Mouse (Mus musculus) left cerebral cortex, adult 2 months (tissue): ENCODE measurements around the gene Vmn1r13. TPM values are rescaled to one million over a fixed set of nuclear protein-coding genes. Genes with fewer than 3 reads are reported as not detected.
"Not testable (repeated sequence)": the region's sequence is repeated elsewhere in the genome, so short reads cannot be mapped to it uniquely, and the experiment has no call there.

ENCODE experiments used
- DNase-seq, 2 experiments: peaks; one replicate each; pipeline ENCODE4 v3.0.0; 2021 to 2022; ENCODE audit warnings: low spot score in 2 of 2, mixed read lengths in 1 of 2; ENCODE audit errors: extremely low spot score in 1 of 2
- H3K27ac ChIP-seq: fragments of 200-600 bp; 2 replicates; pipeline ENCODE4 v1.8.1; 2022
- H3K4me3 ChIP-seq: fragments of 200-600 bp; 2 replicates; pipeline ENCODE4 v1.8.1; 2022
- CTCF ChIP-seq: fragments of 200-600 bp; IDR thresholded peaks from 2 replicates; pipeline ENCODE4 v1.8.1; 2022; ENCODE audit warnings: antibody characterized with exemption, mild to moderate bottlenecking, moderate library complexity
- intact Hi-C: fragments of 180-260 bp; cut with DNase I; formaldehyde crosslinking; loops from one replicate; pipeline ENCODE4 v1.15.1; 2025
- long read RNA-seq, 2 experiments: library from polyadenylated mRNA; stranded (forward); transcript quantifications; one replicate each; pipeline ENCODE4 v2.0.0; 2021; ENCODE audit warnings: borderline mapping rate in 2 of 2
- total RNA-seq, 2 experiments: library from RNA; stranded (reverse); gene quantifications; 2 replicates each; pipeline ENCODE4 v1.2.3; 2021

Gene Vmn1r13
- not detected for total RNA-seq
- long read RNA-seq, experiment 1, result 0 reads
- long read RNA-seq, experiment 2, result 0 reads

DNA sequence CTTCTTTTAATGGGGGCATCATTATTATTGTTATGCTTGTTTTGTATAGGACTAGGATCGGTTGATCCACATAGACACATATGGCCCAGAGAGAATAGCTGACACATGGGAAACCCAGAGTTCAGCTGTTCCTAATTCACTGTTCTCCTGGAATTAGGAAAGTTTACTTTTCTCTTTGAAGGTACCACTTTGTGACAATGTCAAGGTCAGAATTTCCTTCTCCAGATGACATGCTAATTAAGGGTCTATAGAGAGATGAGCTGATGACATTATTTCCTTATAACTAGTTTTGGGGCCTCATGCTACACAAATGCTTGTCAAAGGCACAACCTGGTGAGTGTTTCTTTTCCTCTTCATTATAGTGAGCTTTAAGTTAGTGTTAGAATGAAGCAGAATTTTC is at the start of gene Vmn1r13:
Gene Vmn1r13, plus strand, starts transcription at position 301 of the 400 bp plus-strand sequence.
- intact Hi-C loops, H3K27ac ChIP-seq, DNase-seq, H3K4me3 ChIP-seq: not testable (repeated sequence)

DNA sequence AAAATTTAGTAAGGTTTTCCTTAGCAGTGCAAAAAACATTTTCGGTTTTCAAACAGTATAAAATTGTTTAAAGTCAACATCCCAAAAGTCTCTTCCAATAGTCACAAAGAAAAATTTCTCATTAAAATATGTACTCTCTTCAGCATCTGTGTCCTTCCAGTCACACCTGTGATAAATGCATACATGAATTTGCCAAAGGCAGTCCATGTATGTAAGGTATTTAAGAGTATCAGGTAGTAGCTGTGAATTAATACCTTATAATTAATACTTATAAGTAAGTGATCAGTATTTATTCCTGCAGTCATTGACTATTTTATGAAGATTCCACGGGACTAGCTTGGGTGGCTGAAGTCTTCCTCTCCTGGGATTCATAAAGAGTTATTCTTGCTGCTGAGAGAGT is 46.5 kb upstream of the Vmn1r13 start, which contains the start of gene Vmn1r12:
Gene Vmn1r12, plus strand, starts transcription at position 301 of the 400 bp plus-strand sequence.
- no peak within 1 kb of the TSS for H3K4me3 ChIP-seq

GRCm38 (mm10) chr6:57190016-57190415 is 13.1 kb upstream of the Vmn1r13 start:
- H3K4me3 ChIP-seq, H3K27ac ChIP-seq, intact Hi-C loops, DNase-seq: not testable (repeated sequence)

More for the DNA sequence above, 46.5 kb upstream of the Vmn1r13 start, which contains the start of gene Vmn1r12:
- intact Hi-C loops, result no loop called here
- H3K27ac ChIP-seq, result no peak within 1 kb of the TSS
- no peak for DNase-seq
- TF ChIP-seq CTCF, result no peak

GRCm38 (mm10) chr6:57231386-57231785 is 28.3 kb downstream of the Vmn1r13 start, which contains the start of gene Vmn1r14:
TSS of gene Vmn1r14 (plus strand) at chr6:57231686.
- H3K4me3 ChIP-seq, result no peak within 1 kb of the TSS
- H3K27ac ChIP-seq, result no peak within 1 kb of the TSS
- DNase-seq, result no peak
- no peak for TF ChIP-seq CTCF
- intact Hi-C loops, result no loop called here

- Histone ChIP-seq H3K27ac (no peak within 1 kb of the TSS), H3K4me3 (no peak within 1 kb of the TSS)
- DNase-seq, result no peak
- no peak for TF ChIP-seq CTCF
- intact Hi-C loops, result no loop called here
These were observed 54.6 kb downstream of the Vmn1r13 start, which contains the start of gene Vmn1r15 for GRCm38 (mm10) chr6:57257652-57258051. TSS of gene Vmn1r15 (plus strand) at chr6:57257952.

DNA sequence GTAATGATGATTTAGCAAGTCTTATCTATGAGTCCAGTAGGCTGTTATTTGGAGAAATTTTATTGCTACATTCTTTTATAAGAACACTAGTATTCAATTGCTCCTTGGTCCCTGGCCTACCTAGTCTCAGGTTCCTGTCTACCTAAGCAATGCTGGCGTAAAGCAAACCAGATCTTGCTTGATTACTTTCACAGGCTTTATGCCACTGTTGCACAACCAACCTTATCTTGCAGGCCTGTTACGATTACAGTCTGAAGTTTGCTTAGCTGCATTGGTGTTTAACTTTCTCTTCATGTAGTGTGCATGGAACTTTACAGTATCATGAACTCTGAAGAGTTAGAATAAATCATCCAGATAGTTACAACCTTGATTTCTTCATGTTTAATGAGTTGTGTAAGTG is 57.9 kb downstream of the Vmn1r13 start:
- no peak for TF ChIP-seq CTCF
- no peak overlapping the region for H3K27ac ChIP-seq
- intact Hi-C loops, result no loop called here
- H3K4me3 ChIP-seq, result no peak overlapping the region
- DNase-seq, result no peak

Other genes with a start within 250 kb of the Vmn1r13 start
- not detected for gene Vmn1r5, start 233.0 kb upstream of the Vmn1r13 start, total RNA-seq
- not detected for gene Vmn1r6, start 206.0 kb upstream of the Vmn1r13 start, total RNA-seq
- not detected for gene Vmn1r7, start 178.0 kb upstream of the Vmn1r13 start, total RNA-seq
- gene Vmn1r8, start 171.0 kb upstream of the Vmn1r13 start, total RNA-seq, result not detected
- gene Vmn1r9, start 136.5 kb upstream of the Vmn1r13 start, total RNA-seq, result not detected
- gene Vmn1r10, start 93.8 kb upstream of the Vmn1r13 start, total RNA-seq, result not detected
- gene Vmn1r11, start 69.8 kb upstream of the Vmn1r13 start, total RNA-seq, result not detected
- not detected for gene Vmn1r12, start 46.4 kb upstream of the Vmn1r13 start, total RNA-seq
- gene Vmn1r14, start 28.4 kb downstream of the Vmn1r13 start, total RNA-seq, result not detected
- gene Vmn1r15, start 54.7 kb downstream of the Vmn1r13 start, total RNA-seq, result not detected
- gene Vmn1r16, start 126.2 kb downstream of the Vmn1r13 start, total RNA-seq, result not detected
- gene Vmn1r17, start 160.4 kb downstream of the Vmn1r13 start, total RNA-seq, result not detected
- gene Vmn1r18, start 192.5 kb downstream of the Vmn1r13 start, total RNA-seq, result not detected
- gene Vmn1r19, start 200.5 kb downstream of the Vmn1r13 start, total RNA-seq, result not detected
- not detected for gene Vmn1r20, start 225.6 kb downstream of the Vmn1r13 start, total RNA-seq